Mouse (Mus musculus) myocyte (in vitro differentiated cells): ENCODE measurements at regions not wholly inside any gene's neighbourhood (a gene's known extent, or its start where the extent isn't known, plus 50 kb on each side); places are given as distances from the start of the nearest gene placed in this dataset.

Experiments used
- E2F4 ChIP-seq: IDR thresholded peaks from one replicate; pipeline ENCODE4 v1.6.1; 2011; ENCODE audit warnings: mild to moderate bottlenecking, control low read depth, moderate library complexity; ENCODE audit not compliant: insufficient read depth
- MYOD1 ChIP-seq, 3 experiments: IDR thresholded peaks; one replicate each; pipeline ENCODE4 v1.6.1; 2011; ENCODE audit warnings: control low read depth in 2 of 3, low read depth in 2 of 3, mild to moderate bottlenecking in 2 of 3, moderate library complexity in 1 of 3; ENCODE audit not compliant: insufficient read length in 2 of 3, control insufficient read depth in 1 of 3
- POLR2A ChIP-seq: IDR thresholded peaks from one replicate; pipeline ENCODE4 v1.6.1; 2011; ENCODE audit warnings: low read depth, mild to moderate bottlenecking, control low read depth, moderate library complexity; ENCODE audit not compliant: insufficient read length
- POLR2AphosphoS2 ChIP-seq: IDR thresholded peaks from one replicate; pipeline ENCODE4 v1.6.1; 2011; ENCODE audit warnings: low read depth, control low read depth; ENCODE audit not compliant: insufficient read length
- TCF12 ChIP-seq: IDR thresholded peaks from one replicate; pipeline ENCODE4 v1.6.1; 2011; ENCODE audit warnings: mild to moderate bottlenecking, control low read depth; ENCODE audit not compliant: poor library complexity, insufficient read depth, severe bottlenecking

DNA sequence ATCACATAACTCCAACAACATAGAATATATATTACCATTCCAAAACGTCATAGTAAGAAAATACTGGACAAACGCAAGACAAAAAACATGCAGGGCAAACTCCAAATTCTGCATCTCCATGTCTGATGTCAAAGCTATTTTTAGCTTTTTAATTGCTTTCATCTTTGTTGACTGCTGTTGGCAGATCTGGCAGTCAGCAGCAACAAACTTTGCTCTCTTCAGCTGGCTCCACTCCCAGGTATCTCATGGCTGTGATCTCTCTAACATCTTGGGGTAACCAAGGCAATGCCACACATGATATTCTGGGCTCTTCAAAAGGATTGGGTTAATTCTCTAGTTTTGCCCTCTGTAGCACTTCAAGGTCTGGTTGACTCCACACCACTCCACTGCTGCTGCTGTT, 128.9 kb upstream of the Fst start:
- TF ChIP-seq POLR2A (no peak), E2F4 (no peak), TCF12 (no peak), POLR2AphosphoS2 (no peak), MYOD1 (IDR thresholded peaks at IDR 0.05; ENCODE audit: control insufficient read depth in 1 of 3, insufficient read length in 2 of 3, low read depth in 2 of 3) (no peak)
